Comparison of ENCODE assay signal across 14 mouse cellular contexts in the genomic region with DNA sequence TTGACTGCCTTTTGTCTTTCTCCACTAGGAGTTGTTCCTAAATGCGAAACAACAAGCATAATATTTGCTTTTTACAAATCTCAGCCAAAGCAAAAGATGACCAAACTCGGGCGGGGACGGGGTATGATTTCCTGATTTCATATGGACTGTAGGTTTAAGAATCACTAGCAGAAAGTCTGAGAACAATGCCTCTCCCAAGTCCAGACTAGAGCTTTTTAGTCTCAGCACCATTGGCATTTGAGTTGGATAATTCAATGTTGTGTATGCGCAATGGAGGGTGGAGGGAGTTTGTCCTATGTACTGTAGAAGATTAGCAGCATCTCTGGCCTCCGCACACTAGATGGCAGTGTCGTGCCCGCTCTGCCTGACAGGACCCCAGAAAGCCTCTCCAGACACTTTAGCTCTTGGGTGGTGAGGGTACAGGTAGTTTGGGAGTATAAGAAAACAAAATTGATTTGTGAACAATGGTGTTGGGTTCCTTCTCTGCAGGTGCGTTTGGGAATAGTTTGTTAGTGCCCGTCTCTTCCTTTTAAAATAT. TPM values are rescaled to one million over a fixed set of nuclear protein-coding genes. Genes with fewer than 3 reads are reported as not detected.
DNase-seq lines count a peak whose midpoint lies in the region; ATAC-seq lines count a peak whose summit lies in the region.
"Had no signal": no experiment of that assay in that cellular context is flagged by ENCODE, and none has a peak within 500 bp of the region (broad histone marks: within the 10 kb centered on the region; RNA-seq: fewer than 3 reads in every experiment).

No protein-coding gene starts in this region.

- DNase-seq in hindbrain, embryonic 10.5 days (ENCODE audit: low spot score) = no peak
- DNase-seq in midbrain, embryonic 11.5 days (ENCODE audit: low spot score, missing footprints) = peak; percentile 93
- peak; percentile 71 for DNase-seq in ZHBTc4 (ENCODE audit: low read depth, low spot score)
- peak; percentile 45 for DNase-seq in thymus, postnatal 14 days
- no peak for DNase-seq in adrenal gland, adult 2 months
- DNase-seq in adrenal gland, adult (ENCODE audit: inconsistent age in 2 of 2, low spot score in 1 of 2) = no peak
- DNase-seq: kidney, adult 11 months; lung, postnatal 4 days; right cerebral cortex, postnatal 14 days had no signal

- WGBS in hindbrain, embryonic 10.5 days = 88% methylated on average over 10 of the region's 10 CpGs
- 85% methylated on average over 10 of the region's 10 CpGs for WGBS in hindbrain, embryonic 12.5 days
- WGBS in midbrain, embryonic 11.5 days = 82% methylated on average over 10 of the region's 10 CpGs
- 79% methylated on average over 10 of the region's 10 CpGs for WGBS in midbrain, embryonic 15.5 days

- no peaks in the 10 kb centered on the region for H3K36me3 ChIP-seq in hindbrain, embryonic 10.5 days
- H3K36me3 ChIP-seq in hindbrain, embryonic 12.5 days = no peaks in the 10 kb centered on the region
- H3K36me3 ChIP-seq in midbrain, embryonic 11.5 days (ENCODE audit: control insufficient read depth, insufficient read depth, low read length) = no peaks in the 10 kb centered on the region
- H3K36me3 ChIP-seq in midbrain, embryonic 15.5 days (replicated peaks) = no peaks in the 10 kb centered on the region
- H3K36me3 ChIP-seq: limb, embryonic 10.5 days; neural tube, embryonic 13.5 days had no signal

- H3K4me1 ChIP-seq in hindbrain, embryonic 10.5 days (replicated peaks) = peaks cover 18% of the 10 kb centered on the region
- H3K4me1 ChIP-seq in hindbrain, embryonic 12.5 days = 0 out of 2 replicates have a peak, but pooled peaks cover 5% of the 10 kb centered on the region
- H3K4me1 ChIP-seq in midbrain, embryonic 11.5 days (ENCODE audit: control insufficient read depth, insufficient read depth, low read length) = peaks cover 16% of the 10 kb centered on the region
- peaks cover 6% of the 10 kb centered on the region for H3K4me1 ChIP-seq in midbrain, embryonic 15.5 days
- H3K4me1 ChIP-seq: limb, embryonic 10.5 days had no signal

- ATAC-seq in hindbrain, embryonic 12.5 days (ENCODE audit: low FRiP score) = no peak
- peak; percentile 43; the same call in 1 of the 2 replicates for ATAC-seq in midbrain, embryonic 11.5 days (ENCODE audit: low FRiP score)
- no peak for ATAC-seq in midbrain, embryonic 15.5 days (replicated peaks)

- H3K27ac ChIP-seq in hindbrain, embryonic 10.5 days = peak overlapping the region; percentile 45; the same call in 1 of the 2 replicates
- H3K27ac ChIP-seq in hindbrain, embryonic 12.5 days = no peak overlapping the region
- peak overlapping the region; percentile 65; the same call in 1 of the 2 replicates for H3K27ac ChIP-seq in midbrain, embryonic 11.5 days (ENCODE audit: low read depth, low read length)
- H3K27ac ChIP-seq in midbrain, embryonic 15.5 days = no peak overlapping the region
- H3K27ac ChIP-seq: limb, embryonic 10.5 days; neural tube, embryonic 13.5 days had no signal

- H3K9ac ChIP-seq in hindbrain, embryonic 12.5 days = no peak overlapping the region
- no peak overlapping the region for H3K9ac ChIP-seq in midbrain, embryonic 11.5 days (ENCODE audit: low read length)
- no peak overlapping the region for H3K9ac ChIP-seq in midbrain, embryonic 15.5 days
- H3K9ac ChIP-seq: neural tube, embryonic 13.5 days had no signal

- H3K4me3 ChIP-seq in hindbrain, embryonic 10.5 days = no peak overlapping the region
- H3K4me3 ChIP-seq in hindbrain, embryonic 12.5 days = no peak overlapping the region
- no peak overlapping the region for H3K4me3 ChIP-seq in midbrain, embryonic 11.5 days (ENCODE audit: low read depth, low read length)
- no peak overlapping the region for H3K4me3 ChIP-seq in midbrain, embryonic 15.5 days
- H3K4me3 ChIP-seq: limb, embryonic 10.5 days; neural tube, embryonic 13.5 days had no signal

- H3K4me2 ChIP-seq in hindbrain, embryonic 12.5 days (replicated peaks) = no peak overlapping the region
- H3K4me2 ChIP-seq in midbrain, embryonic 11.5 days = no peak overlapping the region
- H3K4me2 ChIP-seq in midbrain, embryonic 15.5 days = no peak overlapping the region
- H3K4me2 ChIP-seq: heart, embryonic 11.5 days; neural tube, embryonic 13.5 days had no signal

- no peaks in the 10 kb centered on the region for H3K9me3 ChIP-seq in hindbrain, embryonic 10.5 days
- H3K9me3 ChIP-seq in hindbrain, embryonic 12.5 days (replicated peaks) = no peaks in the 10 kb centered on the region
- no peaks in the 10 kb centered on the region for H3K9me3 ChIP-seq in midbrain, embryonic 11.5 days (ENCODE audit: control insufficient read depth, low read length)
- no peaks in the 10 kb centered on the region for H3K9me3 ChIP-seq in midbrain, embryonic 15.5 days
- H3K9me3 ChIP-seq: limb, embryonic 10.5 days; neural tube, embryonic 13.5 days had no signal

- peaks cover 8% of the 10 kb centered on the region; the same call in 1 of the 2 replicates for H3K27me3 ChIP-seq in hindbrain, embryonic 10.5 days (ENCODE audit: insufficient read depth, poor library complexity, severe bottlenecking)
- H3K27me3 ChIP-seq in hindbrain, embryonic 12.5 days = peaks cover 7% of the 10 kb centered on the region; the same call in 1 of the 2 replicates
- no peaks in the 10 kb centered on the region for H3K27me3 ChIP-seq in midbrain, embryonic 11.5 days (ENCODE audit: control insufficient read depth, insufficient read depth, low read length)
- no peaks in the 10 kb centered on the region for H3K27me3 ChIP-seq in midbrain, embryonic 15.5 days (replicated peaks)
- H3K27me3 ChIP-seq: neural tube, embryonic 13.5 days had no signal

RNA-seq across cellular contexts. Expression of a gene that starts 10.8 kb away (rescaled TPM):
- 0.18 and 0.21 TPM in 2 replicates for polyA plus RNA-seq in hindbrain, embryonic 10.5 days (2016; fragmentation: Nextera tagmentation; extraction: Ambion mirVana)
- polyA plus RNA-seq in hindbrain, embryonic 12.5 days (2016; fragmentation: Nextera tagmentation; extraction: Ambion mirVana) = 0.25 and 0.30 TPM in 2 replicates
- 0.29 TPM in 1 of 2 replicates, not detected in the other for polyA plus RNA-seq in midbrain, embryonic 11.5 days (2014; fragmentation: Nextera tagmentation; extraction: Ambion mirVana)
- polyA plus RNA-seq in midbrain, embryonic 15.5 days (2015; fragmentation: Nextera tagmentation; extraction: Ambion mirVana) = 0.23 TPM in 1 of 2 replicates, not detected in the other
- not detected for total RNA-seq in adrenal gland, adult 2 months (2021)
- polyA plus RNA-seq in adrenal gland, adult 2 months (2012; rRNA removed) = not detected in 2 replicates
- polyA plus RNA-seq: limb, embryonic 10.5 days had no signal

RNA-seq across cellular contexts. Expression of a gene that starts 39.2 kb away (rescaled TPM):
- 0.13 and 0.27 TPM in 2 replicates for polyA plus RNA-seq in hindbrain, embryonic 10.5 days (2016; fragmentation: Nextera tagmentation; extraction: Ambion mirVana)
- 0.14 and 0.36 TPM in 2 replicates for polyA plus RNA-seq in hindbrain, embryonic 12.5 days (2016; fragmentation: Nextera tagmentation; extraction: Ambion mirVana)
- polyA plus RNA-seq in midbrain, embryonic 11.5 days (2014; fragmentation: Nextera tagmentation; extraction: Ambion mirVana) = 0.25 and 0.26 TPM in 2 replicates
- polyA plus RNA-seq in midbrain, embryonic 15.5 days (2015; fragmentation: Nextera tagmentation; extraction: Ambion mirVana) = 0.18 and 0.26 TPM in 2 replicates
- under 1 TPM; 0.29 to 0.45 TPM for total RNA-seq in adrenal gland, adult 2 months (2021)
- polyA plus RNA-seq in adrenal gland, adult 2 months (2012; rRNA removed) = 0.28 and 0.67 TPM in 2 replicates

Comparison
In these comparisons a context has a peak if more than half of its experiments do, and no peak if none do; other contexts are left out.
1. H3K27ac ChIP-seq: peak in hindbrain, embryonic 10.5 days (single experiment) and midbrain, embryonic 11.5 days (single experiment); none in hindbrain, embryonic 12.5 days (single experiment) and midbrain, embryonic 15.5 days (single experiment).
2. DNase-seq: peak in midbrain, embryonic 11.5 days (single experiment), ZHBTc4 (single experiment) and thymus, postnatal 14 days (single experiment); none in hindbrain, embryonic 10.5 days (single experiment), adrenal gland, adult 2 months (single experiment) and adrenal gland, adult (0 of 2).